Mouse (Mus musculus) C2C12 (cell line): ENCODE results near the gene Tbc1d16.

Experiments
- CTCF ChIP-seq: IDR thresholded peaks from one replicate; pipeline ENCODE4 v1.5.1; 2011; ENCODE audit not compliant: control insufficient read depth, insufficient read depth, insufficient read length
- FOSL1 ChIP-seq: IDR thresholded peaks from one replicate; pipeline ENCODE4 v1.8.0; 2011; ENCODE audit warnings: mild to moderate bottlenecking, low read length; ENCODE audit not compliant: poor library complexity, insufficient read depth, severe bottlenecking
- MAX ChIP-seq: IDR thresholded peaks from one replicate; pipeline ENCODE4 v1.6.1; 2011; ENCODE audit warnings: mild to moderate bottlenecking, control low read depth
- USF1 ChIP-seq: IDR thresholded peaks from one replicate; pipeline ENCODE4 v1.6.1; 2011; ENCODE audit warnings: low read depth, mild to moderate bottlenecking, control low read depth, moderate library complexity

DNA sequence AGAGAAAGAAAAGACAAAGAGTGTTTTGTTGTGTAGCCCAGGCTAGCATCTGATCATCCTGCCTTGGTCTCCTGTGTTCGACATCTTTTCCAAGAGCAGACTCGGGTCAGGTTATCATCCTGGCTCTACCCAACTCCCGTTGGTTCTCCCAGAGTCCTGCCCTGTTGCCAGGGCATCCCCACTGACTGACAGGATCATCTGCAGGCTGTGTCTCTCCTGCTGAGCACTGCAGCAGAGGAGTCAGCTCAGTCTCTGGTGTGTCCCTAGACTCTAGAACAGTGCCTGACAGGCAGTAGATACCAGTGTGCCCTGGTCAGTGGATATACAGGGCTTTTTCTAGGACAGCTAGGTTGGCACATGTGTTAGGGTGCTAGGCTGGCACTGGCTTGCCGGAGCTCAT, 130.1 kb downstream of the Tbc1d16 start:
- TF ChIP-seq CTCF (no peak), MAX (no peak), FOSL1 (no peak), USF1 (no peak)
